Mouse (Mus musculus) olfactory bulb, adult 2 months (tissue): Measurements from ENCODE around the gene Vmn2r27. TPM values are rescaled to one million over a fixed set of nuclear protein-coding genes. Genes with fewer than 3 reads are reported as not detected.

Source experiments
- H3K27ac ChIP-seq: fragments of 200-500 bp; 2 replicates; pipeline ENCODE4 v1.5.1; 2012; ENCODE audit warnings: low read depth, low read length; ENCODE audit not compliant: insufficient read depth
- H3K4me1 ChIP-seq: fragments of 200-500 bp; 2 replicates; pipeline ENCODE4 v1.6.1; 2012; ENCODE audit warnings: low read length; ENCODE audit not compliant: control insufficient read depth, insufficient read depth
- H3K4me3 ChIP-seq: fragments of 200-500 bp; 2 replicates; pipeline ENCODE4 v1.5.1; 2012; ENCODE audit warnings: mild to moderate bottlenecking, low read depth, low read length, moderate library complexity; ENCODE audit not compliant: insufficient read depth
- CTCF ChIP-seq: fragments of 200-500 bp; IDR thresholded peaks from 2 replicates; pipeline ENCODE4 v1.5.1; 2012; ENCODE audit warnings: low read depth, mild to moderate bottlenecking, low read length, moderate library complexity; ENCODE audit not compliant: insufficient read depth
- POLR2A ChIP-seq: fragments of 200-500 bp; IDR thresholded peaks from 2 replicates; pipeline ENCODE4 v1.6.1; 2012; ENCODE audit warnings: mild to moderate bottlenecking, low read depth, low read length, moderate library complexity; ENCODE audit not compliant: insufficient read depth
- WGBS: fragments of 180-500 bp; shearing (Covaris S2); methylation state at CpG from one replicate; pipeline ENCODE4 v1.1.7; 2018; 5-methylcytosine and 5-hydroxymethylcytosine counted together
- polyA plus RNA-seq: library from polyadenylated mRNA; stranded (reverse); fragments of >200 nt; gene quantifications from 2 replicates; pipeline ENCODE4 v1.2.4, GENCODE M21; 2012; ENCODE audit warnings: low replicate concordance; ENCODE audit not compliant: missing spikeins, insufficient read depth, insufficient read length

Vmn2r27 gene
- polyA plus RNA-seq, 1 experiment: not detected

DNA sequence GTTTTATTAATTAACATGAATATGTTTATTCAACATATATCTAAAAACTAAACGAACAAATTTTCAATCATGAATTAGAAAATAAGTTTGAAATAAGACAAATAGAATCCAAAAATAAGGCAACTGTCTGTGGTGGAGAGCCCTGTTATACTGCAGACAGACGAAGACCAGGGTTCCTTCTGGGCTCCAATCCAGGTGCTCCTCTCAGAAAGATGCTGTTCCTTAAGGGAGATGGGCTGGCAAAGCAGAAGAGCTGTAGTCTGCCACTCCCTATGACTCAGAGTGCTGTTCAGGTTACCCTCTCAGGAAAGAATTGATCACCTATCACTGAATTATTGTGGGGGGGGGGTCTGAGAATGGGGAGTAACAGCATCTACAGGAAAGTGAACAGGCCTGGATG is 65.1 kb downstream of the Vmn2r27 start:
- WGBS: 78% methylated on average over 2 of the region's 2 CpGs

DNA sequence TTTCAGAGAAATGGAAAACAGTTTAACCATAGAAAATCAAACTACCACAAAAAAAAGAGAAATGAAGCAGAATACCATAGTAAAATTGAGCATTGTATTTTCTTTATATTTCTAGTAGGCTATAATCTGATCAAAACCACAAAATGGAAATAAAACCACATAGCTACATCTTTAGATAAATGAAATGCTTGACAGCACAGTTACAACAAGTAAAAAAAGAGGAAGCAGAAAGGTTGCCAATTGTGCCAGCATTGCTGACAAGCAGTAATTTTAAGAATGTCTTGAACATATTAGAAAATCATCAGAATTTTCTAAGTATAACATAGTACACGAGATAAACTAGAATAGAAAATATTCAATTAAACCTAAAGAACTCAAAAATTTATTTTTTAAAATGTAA is 81.8 kb downstream of the Vmn2r27 start:
- Histone ChIP-seq H3K4me3 (no peak overlapping the region), H3K27ac (no peak overlapping the region), H3K4me1 (no peaks in the 10 kb centered on the region)
- TF ChIP-seq CTCF: no peak
- no peak for TF ChIP-seq POLR2A
- 43% methylated on average over 1 of the region's 1 CpGs for WGBS

More for the DNA sequence above, 65.1 kb downstream of the Vmn2r27 start:
- Histone ChIP-seq H3K4me3 (no peak overlapping the region), H3K27ac (no peak overlapping the region), H3K4me1 (no peaks in the 10 kb centered on the region)
- TF ChIP-seq CTCF (no peak), POLR2A (no peak)

Other genes with a start within 250 kb of the Vmn2r27 start
- gene Vmn2r26, start 207.3 kb downstream of the Vmn2r27 start, polyA plus RNA-seq: not detected in 2 replicates
- not detected in 2 replicates for gene Cd163, start 72.8 kb upstream of the Vmn2r27 start, polyA plus RNA-seq
- gene Pex5, start 183.2 kb upstream of the Vmn2r27 start, polyA plus RNA-seq: not detected in 2 replicates
- not detected in 2 replicates for gene Clstn3, start 232.9 kb upstream of the Vmn2r27 start, polyA plus RNA-seq